Mouse (Mus musculus): ENCODE results near the gene Scgb1b12. TPM values are rescaled to one million over a fixed set of nuclear protein-coding genes. Genes with fewer than 3 reads are reported as not detected.
"Not testable (repeated sequence)": the region's sequence is repeated elsewhere in the genome, so short reads cannot be mapped to it uniquely, and the experiment has no call there.

Gene Scgb1b12
- total RNA-seq (2021) (not detected), polyA plus RNA-seq (2012; rRNA removed) (not detected in 2 replicates)
- long read RNA-seq: 0 reads

- H3K4me1 ChIP-seq (ENCODE audit: control insufficient read depth, insufficient read depth, low read length); H3K36me3 ChIP-seq (ENCODE audit: control insufficient read depth, insufficient read depth, low read length); intact Hi-C loops (cut with DNase I); H3K4me3 ChIP-seq; H3K79me2 ChIP-seq (replicated peaks; ENCODE audit: control insufficient read depth, insufficient read depth, low read length); H3K27me3 ChIP-seq (ENCODE audit: control insufficient read depth, insufficient read depth, low read length); H3K27ac ChIP-seq; DNase-seq; H3K9ac ChIP-seq (ENCODE audit: low read depth, low read length): not testable (repeated sequence)
- 42% methylated on average over 3 of the region's 3 CpGs for WGBS
Observed at GRCm38 (mm10) chr7:32333882-32334281, at the start of gene Scgb1b12. Gene Scgb1b12 (plus strand): TSS chr7:32334182.

GRCm38 (mm10) chr7:32327145-32327544 is 6.8 kb upstream of the Scgb1b12 start, which contains the start of gene Scgb2b12:
Gene Scgb2b12 (minus strand): TSS chr7:32327245.
- H3K79me2 ChIP-seq (replicated peaks; ENCODE audit: control insufficient read depth, insufficient read depth, low read length); DNase-seq; H3K4me1 ChIP-seq (ENCODE audit: control insufficient read depth, insufficient read depth, low read length); H3K9ac ChIP-seq (ENCODE audit: low read depth, low read length); H3K27ac ChIP-seq; intact Hi-C loops (cut with DNase I); H3K36me3 ChIP-seq (ENCODE audit: control insufficient read depth, insufficient read depth, low read length); H3K27me3 ChIP-seq (ENCODE audit: control insufficient read depth, insufficient read depth, low read length); H3K4me3 ChIP-seq: not testable (repeated sequence)
- 64% methylated on average over 1 of the region's 1 CpGs for WGBS

Other genes with a start within 250 kb of the Scgb1b12 start
- not detected for gene Scgb1b10, start 233.3 kb upstream of the Scgb1b12 start, total RNA-seq (2021)
- not detected in 2 replicates for gene Scgb1b10, start 233.3 kb upstream of the Scgb1b12 start, polyA plus RNA-seq (2012; rRNA removed)
- not detected for gene Scgb2b11, start 123.0 kb upstream of the Scgb1b12 start, total RNA-seq (2021)
- not detected in 2 replicates for gene Scgb2b11, start 123.0 kb upstream of the Scgb1b12 start, polyA plus RNA-seq (2012; rRNA removed)
- gene Scgb1b11, start 111.3 kb upstream of the Scgb1b12 start, total RNA-seq (2021): not detected
- not detected in 2 replicates for gene Scgb1b11, start 111.3 kb upstream of the Scgb1b12 start, polyA plus RNA-seq (2012; rRNA removed)
- not detected for gene Scgb2b12, start 6.9 kb upstream of the Scgb1b12 start, total RNA-seq (2021)
- not detected in 2 replicates for gene Scgb2b12, start 6.9 kb upstream of the Scgb1b12 start, polyA plus RNA-seq (2012; rRNA removed)
- not detected for gene Scgb1b29, start 107.4 kb downstream of the Scgb1b12 start, total RNA-seq (2021)
- not detected in 2 replicates for gene Scgb1b29, start 107.4 kb downstream of the Scgb1b12 start, polyA plus RNA-seq (2012; rRNA removed)

Measured in heart, adult 2 months (tissue).